Mouse (Mus musculus) megakaryocyte, embryonic 14.5 days (primary cell): ENCODE measurements around the gene Slc31a1.

Experiments used
- FLI1 ChIP-seq: IDR thresholded peaks from 2 replicates; pipeline ENCODE4 v1.6.1; 2012; ENCODE audit warnings: low read length, inconsistent platforms, mixed read lengths
- GATA1 ChIP-seq: IDR thresholded peaks from 3 replicates; pipeline ENCODE4 v1.6.1; 2012; ENCODE audit warnings: mixed read lengths, low read length, inconsistent platforms, borderline replicate concordance

DNA sequence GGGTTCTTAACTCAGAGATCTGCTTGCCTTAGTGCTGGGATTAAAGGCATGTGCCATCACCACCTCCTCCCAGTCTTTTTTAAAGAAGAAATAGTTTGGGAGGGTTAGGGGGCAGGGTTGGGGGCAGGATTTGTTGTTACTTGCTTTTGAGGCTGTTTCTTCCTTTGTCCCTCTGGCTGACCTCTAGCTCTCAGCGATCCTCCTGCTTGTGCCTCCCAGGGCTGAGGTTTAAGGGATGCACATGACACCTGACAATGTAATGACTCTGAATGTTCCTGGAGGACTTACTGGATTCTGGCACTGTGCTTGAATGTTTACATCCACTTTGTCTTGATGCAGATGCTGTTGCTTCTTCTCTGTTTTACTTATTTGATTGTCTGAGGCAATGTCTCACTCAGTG, 11.9 kb downstream of the Slc31a1 start:
- TF ChIP-seq GATA1 = no peak
- no peak for TF ChIP-seq FLI1
